Mouse (Mus musculus) embryonic fibroblast, embryonic 13.5 days (primary cell): Measurements from ENCODE around the gene Prrc2a.

Source experiments
- CTCF ChIP-seq: IDR thresholded peaks from 2 replicates; pipeline ENCODE4 v1.5.1; 2011; ENCODE audit warnings: mild to moderate bottlenecking, control low read depth, low read length, moderate library complexity, borderline replicate concordance; ENCODE audit not compliant: insufficient read depth
- POLR2A ChIP-seq: IDR thresholded peaks from 2 replicates; pipeline ENCODE4 v1.6.1; 2011; ENCODE audit warnings: low read depth, mild to moderate bottlenecking, control low read depth, low read length, moderate library complexity

- no peak for TF ChIP-seq POLR2A
- no peak for TF ChIP-seq CTCF
These were observed 5.7 kb downstream of the Prrc2a start for GRCm38 (mm10) chr17:35158850-35159593.
